Mouse (Mus musculus) layer of hippocampus, adult 2 months (tissue): ENCODE data around the gene Mthfsl. TPM values are rescaled to one million over a fixed set of nuclear protein-coding genes. Genes with fewer than 3 reads are reported as not detected.
"Not testable (repeated sequence)": the region's sequence is repeated elsewhere in the genome, so short reads cannot be mapped to it uniquely, and the experiment has no call there.

Experiments
- DNase-seq, 2 experiments: peaks; one replicate each; pipeline ENCODE4 v3.0.0; 2022; ENCODE audit warnings: low spot score in 2 of 2
- H3K27ac ChIP-seq: fragments of 200-600 bp; 2 replicates; pipeline ENCODE4 v1.8.1; 2022
- H3K4me3 ChIP-seq: fragments of 200-600 bp; 2 replicates; pipeline ENCODE4 v1.8.1; 2022; ENCODE audit warnings: mild to moderate bottlenecking
- CTCF ChIP-seq: fragments of 200-600 bp; conservative IDR thresholded peaks from 2 replicates; pipeline ENCODE4 v1.8.1; 2022; ENCODE audit warnings: antibody characterized with exemption, mild to moderate bottlenecking, moderate library complexity
- long read RNA-seq, 2 experiments: library from polyadenylated mRNA; stranded (forward); transcript quantifications; one replicate each; pipeline ENCODE4 v2.0.0; 2021; ENCODE audit warnings: borderline mapping rate in 2 of 2
- total RNA-seq, 2 experiments: library from RNA; stranded (reverse); gene quantifications; 2 replicates each; pipeline ENCODE4 v1.2.3; 2021

Mthfsl gene
- 10 to 100 TPM; 31.7 to 39.1 TPM for total RNA-seq
- long read RNA-seq, experiment 1, partial matches to known transcripts: 0 of 15 reads
- long read RNA-seq, experiment 1, other reads (novel, unspliced or antisense): 9 of 15 reads
- long read RNA-seq, experiment 2, transcript Mthfsl-204 (4 exons, 725 nt): major isoform, 5 of 23 reads
- long read RNA-seq, experiment 2, partial matches to known transcripts: 7 of 23 reads
- long read RNA-seq, experiment 2, other reads (novel, unspliced or antisense): 4 of 23 reads

- TF ChIP-seq CTCF: peak; percentile 65
- DNase-seq: peak; percentile 39 to 56
- Histone ChIP-seq H3K27ac (peak within 1 kb of the TSS; percentile 92), H3K4me3 (peak within 1 kb of the TSS; percentile 56)
Observed at GRCm38 (mm10) chr9:88719989-88720537, at the start of gene Mthfsl. Gene Mthfsl, minus strand, starts transcription at chr9:88720296.

GRCm38 (mm10) chr9:88769470-88769869 lies 49.4 kb upstream of the Mthfsl start:
- H3K27ac ChIP-seq, DNase-seq, H3K4me3 ChIP-seq: not testable (repeated sequence)

GRCm38 (mm10) chr9:88746687-88747086 lies 26.6 kb upstream of the Mthfsl start:
- TF ChIP-seq CTCF: peak; percentile 53
- not testable (repeated sequence) for H3K4me3 ChIP-seq, H3K27ac ChIP-seq
- DNase-seq: peak; percentile 19 to 50

GRCm38 (mm10) chr9:88746046-88746445 lies 25.9 kb upstream of the Mthfsl start:
- not testable (repeated sequence) for H3K4me3 ChIP-seq, DNase-seq, H3K27ac ChIP-seq

- DNase-seq, H3K27ac ChIP-seq, H3K4me3 ChIP-seq: not testable (repeated sequence)
Observed at GRCm38 (mm10) chr9:88735289-88735688, 15.2 kb upstream of the Mthfsl start.

GRCm38 (mm10) chr9:88733182-88733581 lies 13.1 kb upstream of the Mthfsl start:
- H3K4me3 ChIP-seq, DNase-seq, H3K27ac ChIP-seq: not testable (repeated sequence)

- H3K27ac ChIP-seq, H3K4me3 ChIP-seq, DNase-seq: not testable (repeated sequence)
Observed at GRCm38 (mm10) chr9:88732334-88732733, 12.2 kb upstream of the Mthfsl start.

- not testable (repeated sequence) for H3K27ac ChIP-seq, H3K4me3 ChIP-seq, DNase-seq
Observed at GRCm38 (mm10) chr9:88731728-88732127, 11.6 kb upstream of the Mthfsl start, which contains the start of gene Bcl2a1d. Gene Bcl2a1d, minus strand, starts transcription at chr9:88731914.

GRCm38 (mm10) chr9:88728311-88728710 lies 8.2 kb upstream of the Mthfsl start:
- DNase-seq, H3K27ac ChIP-seq, H3K4me3 ChIP-seq: not testable (repeated sequence)

- not testable (repeated sequence) for H3K27ac ChIP-seq, H3K4me3 ChIP-seq, DNase-seq
Observed at GRCm38 (mm10) chr9:88721628-88722027, 1.5 kb upstream of the Mthfsl start.

- DNase-seq: peak in 1 of 2 experiments; percentile 26
- H3K4me3 ChIP-seq: peak overlapping the region; percentile 56
- H3K27ac ChIP-seq: peak overlapping the region; percentile 76
Observed at GRCm38 (mm10) chr9:88719073-88719921, 799 bp downstream of the Mthfsl start.

- Histone ChIP-seq H3K4me3 (peak overlapping the region; percentile 56), H3K27ac (peak overlapping the region; percentile 76; the same call in 1 of the 2 replicates)
- DNase-seq: not testable (repeated sequence)
Observed at GRCm38 (mm10) chr9:88718593-88718992, 1.5 kb downstream of the Mthfsl start.

- not testable (repeated sequence) for H3K4me3 ChIP-seq, H3K27ac ChIP-seq, DNase-seq
- TF ChIP-seq CTCF: peak; percentile 57
Observed at GRCm38 (mm10) chr9:88718140-88718539, 2.0 kb downstream of the Mthfsl start.

- not testable (repeated sequence) for H3K27ac ChIP-seq, H3K4me3 ChIP-seq, DNase-seq
Observed at GRCm38 (mm10) chr9:88714515-88714914, 5.6 kb downstream of the Mthfsl start.

GRCm38 (mm10) chr9:88712164-88712749 lies 7.8 kb downstream of the Mthfsl start:
- not testable (repeated sequence) for DNase-seq, H3K4me3 ChIP-seq
- peak overlapping the region; percentile 37; the same call in 1 of the 2 replicates for H3K27ac ChIP-seq

GRCm38 (mm10) chr9:88710910-88711438 lies 9.1 kb downstream of the Mthfsl start:
- not testable (repeated sequence) for DNase-seq, H3K27ac ChIP-seq, H3K4me3 ChIP-seq

- DNase-seq, H3K4me3 ChIP-seq, H3K27ac ChIP-seq: not testable (repeated sequence)
Observed at GRCm38 (mm10) chr9:88710439-88710838, 9.7 kb downstream of the Mthfsl start.

- not testable (repeated sequence) for H3K27ac ChIP-seq, H3K4me3 ChIP-seq, DNase-seq
Observed at GRCm38 (mm10) chr9:88709794-88710193, 10.3 kb downstream of the Mthfsl start.
